8 mouse cellular contexts compared by ENCODE assay signal in genomic region chr14:46821873-46822716, GRCm38 (mm10). TPM values are rescaled to one million over a fixed set of nuclear protein-coding genes. Genes with fewer than 3 reads are reported as not detected.
DNase-seq lines count a peak whose midpoint lies in the region; ATAC-seq and TF ChIP-seq lines count a peak whose summit lies in the region.

Gene Gmfb, minus strand, starts transcription at chr14:46822242.

- H3K4me1 ChIP-seq in bone marrow macrophage, adult 2 months (ENCODE audit: control insufficient read depth, insufficient read depth, low read length), result peaks cover 10% of the 10 kb centered on the region
- peaks cover 4% of the 10 kb centered on the region for H3K4me1 ChIP-seq in embryonic fibroblast, embryonic 13.5 days (ENCODE audit: control insufficient read depth, insufficient read depth, low read length)
- peaks cover 7% of the 10 kb centered on the region for H3K4me1 ChIP-seq in kidney, embryonic 14.5 days (ENCODE audit: control insufficient read depth, insufficient read depth, low read length)

- H3K27ac ChIP-seq in bone marrow macrophage, adult 2 months (ENCODE audit: insufficient read depth, low read depth, low read length), result peak within 1 kb of the TSS; percentile 92
- H3K27ac ChIP-seq in embryonic fibroblast, embryonic 13.5 days (ENCODE audit: insufficient read depth, low read length), result peak within 1 kb of the TSS; percentile 85
- H3K27ac ChIP-seq in kidney, embryonic 14.5 days (ENCODE audit: low read depth, low read length), result peak within 1 kb of the TSS; percentile 90

- no peaks in the 10 kb centered on the region for H3K36me3 ChIP-seq in kidney, embryonic 14.5 days (ENCODE audit: control insufficient read depth, insufficient read depth, low read length)

- ATAC-seq in kidney, embryonic 14.5 days (ENCODE audit: low FRiP score, low TSS enrichment), result peak; percentile 97
- peak; percentile 94 for ATAC-seq in monocyte, adult 5-6 weeks (replicated peaks; ENCODE audit: insufficient number of reproducible peaks, low FRiP score, low TSS enrichment, poor library complexity, severe bottlenecking)

- peak within 1 kb of the TSS; percentile 48 for H3K4me2 ChIP-seq in kidney, embryonic 14.5 days (replicated peaks; ENCODE audit: low read depth, low read length)

- H3K4me3 ChIP-seq in bone marrow macrophage, adult 2 months (ENCODE audit: insufficient read depth, low read length), result peak within 1 kb of the TSS; percentile 80
- H3K4me3 ChIP-seq in embryonic fibroblast, embryonic 13.5 days (ENCODE audit: insufficient read depth, low read length), result peak within 1 kb of the TSS; percentile 95
- peak within 1 kb of the TSS; percentile 70 for H3K4me3 ChIP-seq in kidney, embryonic 14.5 days (ENCODE audit: low read length)

- H3K27me3 ChIP-seq in kidney, embryonic 14.5 days (ENCODE audit: control insufficient read depth, insufficient read depth, low read length), result no peaks in the 10 kb centered on the region

- peak within 1 kb of the TSS; percentile 89 for H3K9ac ChIP-seq in kidney, embryonic 14.5 days (ENCODE audit: low read depth, low read length)

- no peaks in the 10 kb centered on the region for H3K9me3 ChIP-seq in kidney, embryonic 14.5 days (ENCODE audit: control insufficient read depth, low read length)

- DNase-seq in A20 (ENCODE audit: low read depth, low spot score) (peak; percentile 94), liver (peak; percentile 94)
- DNase-seq in heart, adult 9 months (ENCODE audit: low spot score in 2 of 2), result peak; percentile 96
- DNase-seq in spleen, postnatal 4 days (ENCODE audit: low spot score in 2 of 2), result peak; percentile 95 to 99

- no peak; the same call in 1 of the 2 replicates for TF ChIP-seq POLR2A in bone marrow macrophage, adult 2 months (IDR thresholded peaks at IDR 0.05; ENCODE audit: borderline replicate concordance, low read depth, low read length)
- TF ChIP-seq POLR2A in embryonic fibroblast, embryonic 13.5 days (IDR thresholded peaks at IDR 0.05; ENCODE audit: low read depth, low read length), result peak; percentile 84

- under 1% methylated on average over 65 of the region's 65 CpGs for WGBS in kidney, embryonic 14.5 days

- peak; percentile 2; the same call in 1 of the 2 replicates for TF ChIP-seq CTCF in bone marrow macrophage, adult 2 months (IDR thresholded peaks at IDR 0.05; ENCODE audit: low read depth, low read length)
- TF ChIP-seq CTCF in embryonic fibroblast, embryonic 13.5 days (IDR thresholded peaks at IDR 0.05; ENCODE audit: borderline replicate concordance, insufficient read depth, low read length), result no peak

RNA-seq across cellular contexts. Expression of gene Gmfb, which starts in this region (rescaled TPM):
- 62.7 and 73.4 TPM in 2 replicates for polyA plus RNA-seq in bone marrow macrophage, adult 2 months (2012; ENCODE audit: insufficient read depth, insufficient read length, missing spikeins)
- 83.0 and 87.9 TPM in 2 replicates for polyA plus RNA-seq in embryonic fibroblast, embryonic 13.5 days (2011; ENCODE audit: insufficient read length, low read depth, missing spikeins)
- polyA plus RNA-seq in kidney, embryonic 14.5 days (2014; fragmentation: Nextera tagmentation; extraction: Ambion mirVana), result 53.8 and 89.9 TPM in 2 replicates
- total RNA-seq in monocyte, adult 5-6 weeks (2017), result 124 to 159 TPM (median 133 TPM) in 3 replicates

Comparison
In these comparisons a context has a peak if more than half of its experiments do, and no peak if none do; other contexts are left out.
1. Peak in every context shown above with its lines: DNase-seq, ATAC-seq, H3K4me3 ChIP-seq and H3K27ac ChIP-seq.